Mouse (Mus musculus) lung, postnatal 0 days (tissue): ENCODE data around the gene Usp36.

Experiments
- CTCF ChIP-seq: IDR thresholded peaks from 2 replicates; pipeline ENCODE4 v1.5.1; 2016; ENCODE audit warnings: antibody characterized with exemption, mild to moderate bottlenecking
- EP300 ChIP-seq: IDR thresholded peaks from 2 replicates; pipeline ENCODE4 v1.6.1; 2016; ENCODE audit warnings: antibody characterized with exemption, mild to moderate bottlenecking, control low read depth

GRCm38 (mm10) chr11:118297967-118298366 lies 7.9 kb upstream of the Usp36 start:
- TF ChIP-seq CTCF (peak; percentile 45), EP300 (no peak)
